Mouse (Mus musculus) liver, embryonic 14.5 days (tissue): ENCODE measurements at regions not wholly inside any gene's neighbourhood (a gene's known extent, or its start where the extent isn't known, plus 50 kb on each side); places are given as distances from the start of the nearest gene placed in this dataset.

Source experiments
- ATAC-seq: fragments of 200-750 bp; cut with Nextera tagmentation; 2 replicates; pipeline ENCODE4 v1.8.0; 2017; ENCODE audit warnings: moderate number of reproducible peaks, mild to moderate bottlenecking, moderate library complexity; ENCODE audit not compliant: insufficient read depth
- DNase-seq, 3 experiments: peaks; one replicate each; pipeline ENCODE4 v3.0.0-alpha.2; 2012 to 2013; ENCODE audit warnings: low read depth in 3 of 3, low spot score in 3 of 3
- H3K27ac ChIP-seq: fragments of 300-500 bp; sonication (generic); 2 replicates; pipeline ENCODE4 v1.5.1; 2014; ENCODE audit warnings: moderate library complexity, mild to moderate bottlenecking, control low read depth, inconsistent platforms
- H3K27me3 ChIP-seq: fragments of 300-500 bp; sonication (generic); 2 replicates; pipeline ENCODE4 v1.6.1; 2014; ENCODE audit warnings: mild to moderate bottlenecking, low read length, moderate library complexity; ENCODE audit not compliant: control insufficient read depth, insufficient read depth
- H3K36me3 ChIP-seq: fragments of 300-500 bp; sonication (generic); replicated peaks from 2 replicates; pipeline ENCODE4 v1.6.1; 2014; ENCODE audit warnings: low read depth; ENCODE audit not compliant: control insufficient read depth, insufficient read depth
- H3K4me1 ChIP-seq, 2 experiments: fragments of 200-500 bp in 1 of 2; fragments of 300-500 bp in 1 of 2; sonication (generic) in 1 of 2; replicated peaks; 2 replicates each; pipeline ENCODE4 v1.6.1; 2012 to 2014; ENCODE audit warnings: antibody characterized with exemption in 1 of 2, inconsistent platforms in 1 of 2, low read length in 1 of 2; ENCODE audit not compliant: control insufficient read depth in 2 of 2, insufficient read depth in 2 of 2
- H3K4me2 ChIP-seq: fragments of 300-500 bp; sonication (generic); 2 replicates; pipeline ENCODE4 v1.6.1; 2014; ENCODE audit warnings: low read depth, mild to moderate bottlenecking, control low read depth, moderate library complexity
- H3K4me3 ChIP-seq, 2 experiments: fragments of 200-500 bp in 1 of 2; fragments of 300-500 bp in 1 of 2; sonication (generic) in 1 of 2; 2 replicates each; pipeline ENCODE4 v1.5.1; 2012 to 2014; ENCODE audit warnings: low read depth in 2 of 2, low read length in 2 of 2, mild to moderate bottlenecking in 2 of 2, control low read depth in 1 of 2, inconsistent platforms in 1 of 2, moderate library complexity in 1 of 2; ENCODE audit not compliant: insufficient read depth in 1 of 2
- H3K9ac ChIP-seq: fragments of 300-500 bp; sonication (generic); replicated peaks from 2 replicates; pipeline ENCODE4 v1.6.1; 2014; ENCODE audit warnings: mild to moderate bottlenecking, control low read depth, moderate library complexity
- H3K9me3 ChIP-seq: fragments of 300-500 bp; sonication (generic); 2 replicates; pipeline ENCODE4 v1.6.1; 2016; ENCODE audit warnings: low read length, mixed read lengths; ENCODE audit not compliant: control insufficient read depth
- CTCF ChIP-seq: IDR thresholded peaks from 2 replicates; pipeline ENCODE4 v1.5.1; 2016; ENCODE audit warnings: antibody characterized with exemption, low read depth, control low read depth
- EP300 ChIP-seq: IDR thresholded peaks from 2 replicates; pipeline ENCODE4 v1.6.1; 2016; ENCODE audit warnings: antibody characterized with exemption, low read depth
- WGBS: fragments of 180-500 bp; shearing (Covaris S2); extraction: QIAGEN DNeasy Blood & Tissue Kit; methylation state at CpG from one replicate; pipeline ENCODE4 v1.1.7; 2014; ENCODE audit not compliant: insufficient replicate concordance; 5-methylcytosine and 5-hydroxymethylcytosine counted together

- no peaks in the 10 kb centered on the region for H3K9me3 ChIP-seq
- no peak overlapping the region for H3K27ac ChIP-seq
- no peaks in the 10 kb centered on the region for H3K4me1 ChIP-seq
- DNase-seq, result no peak
- no peak for ATAC-seq
- H3K4me2 ChIP-seq, result no peak overlapping the region
- H3K36me3 ChIP-seq, result no peaks in the 10 kb centered on the region
- no peak for TF ChIP-seq CTCF
- no peak for TF ChIP-seq EP300
- 51% methylated on average over 5 of the region's 5 CpGs for WGBS
- no peaks in the 10 kb centered on the region for H3K27me3 ChIP-seq
- no peak overlapping the region for H3K4me3 ChIP-seq
- H3K9ac ChIP-seq, result no peak overlapping the region
Observed at GRCm38 (mm10) chr10:91424786-91425185, 243.7 kb upstream of the Tmpo start.

- ATAC-seq (no peak), DNase-seq (no peak)
- Histone ChIP-seq H3K4me3 (no peak overlapping the region), H3K36me3 (no peaks in the 10 kb centered on the region), H3K27me3 (no peaks in the 10 kb centered on the region), H3K9ac (no peak overlapping the region), H3K4me2 (no peak overlapping the region), H3K27ac (no peak overlapping the region), H3K9me3 (no peaks in the 10 kb centered on the region), H3K4me1 (no peaks in the 10 kb centered on the region)
- TF ChIP-seq EP300, result no peak
- no peak for TF ChIP-seq CTCF
- WGBS, result 62% methylated on average over 3 of the region's 3 CpGs
Observed at GRCm38 (mm10) chr10:91387255-91387654, 206.1 kb upstream of the Tmpo start.

- ATAC-seq (no peak), DNase-seq (no peak)
- H3K4me3 ChIP-seq, result no peak overlapping the region
- TF ChIP-seq EP300, result no peak
- TF ChIP-seq CTCF, result no peak
- no peaks in the 10 kb centered on the region for H3K9me3 ChIP-seq
- H3K36me3 ChIP-seq, result no peaks in the 10 kb centered on the region
- H3K4me1 ChIP-seq, result no peaks in the 10 kb centered on the region
- WGBS, result 45% methylated on average over 2 of the region's 2 CpGs
- no peak overlapping the region for H3K27ac ChIP-seq
- H3K4me2 ChIP-seq, result no peak overlapping the region
- H3K27me3 ChIP-seq, result no peaks in the 10 kb centered on the region
- H3K9ac ChIP-seq, result no peak overlapping the region
Observed at GRCm38 (mm10) chr10:91384372-91384771, 203.3 kb upstream of the Tmpo start.

GRCm38 (mm10) chr10:91376683-91377082, 195.6 kb upstream of the Tmpo start:
- WGBS, result 56% methylated on average over 3 of the region's 3 CpGs
- no peak for TF ChIP-seq EP300
- TF ChIP-seq CTCF, result no peak
- Histone ChIP-seq H3K4me2 (no peak overlapping the region), H3K9me3 (no peaks in the 10 kb centered on the region), H3K4me3 (no peak overlapping the region), H3K9ac (no peak overlapping the region), H3K27ac (no peak overlapping the region), H3K4me1 (no peaks in the 10 kb centered on the region), H3K27me3 (no peaks in the 10 kb centered on the region), H3K36me3 (no peaks in the 10 kb centered on the region)
- DNase-seq, result no peak
- ATAC-seq, result no peak

- no peak overlapping the region for H3K9ac ChIP-seq
- DNase-seq, result no peak
- no peaks in the 10 kb centered on the region for H3K36me3 ChIP-seq
- TF ChIP-seq CTCF (no peak), EP300 (no peak)
- no peaks in the 10 kb centered on the region for H3K4me1 ChIP-seq
- no peak overlapping the region for H3K4me2 ChIP-seq
- no CpG with 5 or more reads among the region's 1 CpGs for WGBS
- H3K27ac ChIP-seq, result no peak overlapping the region
- no peaks in the 10 kb centered on the region for H3K27me3 ChIP-seq
- no peak for ATAC-seq
- no peaks in the 10 kb centered on the region for H3K9me3 ChIP-seq
- H3K4me3 ChIP-seq, result no peak overlapping the region
Observed at GRCm38 (mm10) chr10:91367488-91367887, 186.4 kb upstream of the Tmpo start.
